Mouse (Mus musculus) olfactory bulb, adult 2 months (tissue): ENCODE results near the gene Ttc12.

ENCODE experiments used
- CTCF ChIP-seq: fragments of 200-500 bp; IDR thresholded peaks from 2 replicates; pipeline ENCODE4 v1.5.1; 2012; ENCODE audit warnings: low read depth, mild to moderate bottlenecking, low read length, moderate library complexity; ENCODE audit not compliant: insufficient read depth
- POLR2A ChIP-seq: fragments of 200-500 bp; IDR thresholded peaks from 2 replicates; pipeline ENCODE4 v1.6.1; 2012; ENCODE audit warnings: mild to moderate bottlenecking, low read depth, low read length, moderate library complexity; ENCODE audit not compliant: insufficient read depth

DNA sequence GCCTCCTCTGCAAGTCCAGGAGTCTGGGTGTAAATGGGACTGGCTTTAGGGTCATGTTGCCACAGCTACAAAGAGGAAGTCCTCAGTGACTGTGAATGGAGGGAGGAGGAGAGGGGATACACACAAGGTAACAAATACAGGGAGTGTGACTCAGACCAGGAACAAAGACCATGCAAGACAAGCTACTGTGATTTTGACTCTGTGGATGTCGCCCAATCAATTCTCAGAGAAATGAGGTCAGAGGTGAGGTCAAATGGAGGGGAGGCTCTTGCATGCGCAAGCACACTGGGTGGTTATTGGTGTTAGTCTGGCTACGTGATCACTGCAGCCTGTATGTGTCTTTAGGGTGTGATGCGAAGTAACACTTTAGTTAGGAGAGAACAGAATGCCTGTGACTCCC, 44.7 kb upstream of the Ttc12 start:
- TF ChIP-seq CTCF (no peak), POLR2A (no peak)
